In the genomic region with DNA sequence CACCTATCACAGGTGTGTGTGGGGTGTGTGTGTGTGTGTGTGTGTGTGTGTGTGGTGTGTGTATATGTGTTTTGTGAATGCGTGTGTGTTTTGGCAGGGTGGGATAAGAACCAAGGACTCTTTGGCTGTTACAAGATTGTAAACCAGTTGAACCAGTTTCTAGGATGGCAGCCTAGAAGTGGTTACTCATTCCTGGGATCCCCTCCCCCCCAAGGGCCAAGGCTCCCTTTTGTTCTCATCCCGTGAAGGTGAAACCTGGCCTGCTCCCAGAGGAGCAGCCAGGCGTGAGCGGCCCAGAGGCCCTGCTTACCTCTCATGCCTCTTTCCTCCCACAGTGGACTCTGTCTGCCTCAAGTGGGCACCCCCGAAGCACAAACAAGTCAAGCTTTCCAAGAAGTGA, we compare ENCODE assay signal across 15 mouse cellular contexts. TPM values are rescaled to one million over a fixed set of nuclear protein-coding genes. Genes with fewer than 3 reads are reported as not detected.
DNase-seq lines count a peak whose midpoint lies in the region; ATAC-seq and TF ChIP-seq lines count a peak whose summit lies in the region.
"Had no signal": no experiment of that assay in that cellular context is flagged by ENCODE, and none has a peak within 500 bp of the region (broad histone marks: within the 10 kb centered on the region; RNA-seq: fewer than 3 reads in every experiment).

No protein-coding gene starts in this region.

- H3K27me3 ChIP-seq in hindbrain, embryonic 10.5 days (ENCODE audit: insufficient read depth, poor library complexity, severe bottlenecking) = peaks cover 27% of the 10 kb centered on the region
- H3K27me3 ChIP-seq in hindbrain, embryonic 11.5 days (ENCODE audit: control insufficient read depth, insufficient read depth, low read length) = peaks cover 11% of the 10 kb centered on the region
- no peaks in the 10 kb centered on the region for H3K27me3 ChIP-seq in stomach, postnatal 0 days (ENCODE audit: control insufficient read depth, insufficient read depth, low read length)

- no peak for DNase-seq in hindbrain, embryonic 10.5 days (ENCODE audit: low spot score)
- no peak for DNase-seq in hindbrain, embryonic 11.5 days (ENCODE audit: low spot score)
- peak; percentile 85 for DNase-seq in kidney, adult 18-20 months
- DNase-seq in lung, adult 2 months = peak; percentile 72
- DNase-seq in stomach, postnatal 0 days (ENCODE audit: low spot score) = peak; percentile 94
- no peak for DNase-seq in spleen, postnatal 10 days (ENCODE audit: low spot score in 2 of 2)
- no peak for DNase-seq in frontal cortex, postnatal 36 days (ENCODE audit: low spot score in 2 of 2)
- no peak for DNase-seq in urinary bladder, adult 2 months (ENCODE audit: low spot score)
- DNase-seq: adrenal gland, postnatal 14 days; cerebellum, adult 18-20 months; gastrocnemius, postnatal 14 days; heart, postnatal 10 days; left cerebral cortex, postnatal 4 days had no signal

- peaks cover 72% of the 10 kb centered on the region for H3K36me3 ChIP-seq in hindbrain, embryonic 10.5 days
- H3K36me3 ChIP-seq in hindbrain, embryonic 11.5 days (ENCODE audit: control insufficient read depth, insufficient read depth, low read length) = no peaks in the 10 kb centered on the region
- peaks cover 3% of the 10 kb centered on the region; the same call in 1 of the 2 replicates for H3K36me3 ChIP-seq in stomach, postnatal 0 days (ENCODE audit: control insufficient read depth, insufficient read depth, low read length)

- TF ChIP-seq CTCF in lung, adult 2 months (IDR thresholded peaks at IDR 0.05; ENCODE audit: insufficient read depth, low read length) = no peak
- peak; percentile 9; the same call in 1 of the 2 replicates for TF ChIP-seq CTCF in stomach, postnatal 0 days (IDR thresholded peaks at IDR 0.05; ENCODE audit: low read depth)

- H3K9me3 ChIP-seq in hindbrain, embryonic 10.5 days = no peaks in the 10 kb centered on the region
- no peaks in the 10 kb centered on the region for H3K9me3 ChIP-seq in hindbrain, embryonic 11.5 days (ENCODE audit: control insufficient read depth, low read length)
- H3K9me3 ChIP-seq in stomach, postnatal 0 days (ENCODE audit: control insufficient read depth, low read length) = no peaks in the 10 kb centered on the region
- H3K9me3 ChIP-seq: forebrain, embryonic 12.5 days had no signal

- H3K9ac ChIP-seq in hindbrain, embryonic 11.5 days (ENCODE audit: low read depth, low read length) = no peak overlapping the region
- H3K9ac ChIP-seq in stomach, postnatal 0 days (ENCODE audit: low read length) = no peak overlapping the region
- H3K9ac ChIP-seq: forebrain, embryonic 12.5 days had no signal

- no peak for TF ChIP-seq EP300 in stomach, postnatal 0 days (optimal IDR thresholded peaks at IDR 0.05)

- TF ChIP-seq POLR2A in lung, adult 2 months (IDR thresholded peaks at IDR 0.05; ENCODE audit: borderline replicate concordance, extremely low read depth, low read depth, low read length) = peak; percentile 37; the same call in 1 of the 2 replicates

- H3K4me3 ChIP-seq in hindbrain, embryonic 10.5 days = 0 out of 2 replicates have a peak overlapping the region, but pooled peaks have one; percentile 7
- H3K4me3 ChIP-seq in hindbrain, embryonic 11.5 days (ENCODE audit: low read depth, low read length) = no peak overlapping the region
- no peak overlapping the region for H3K4me3 ChIP-seq in lung, adult 2 months (replicated peaks; ENCODE audit: extremely low read depth, low read depth, low read length)
- no peak overlapping the region for H3K4me3 ChIP-seq in stomach, postnatal 0 days (ENCODE audit: low read depth, low read length)
- H3K4me3 ChIP-seq: forebrain, embryonic 12.5 days; layer of hippocampus, adult 2 months had no signal

- H3K27ac ChIP-seq in hindbrain, embryonic 10.5 days = peak overlapping the region; percentile 25; the same call in 1 of the 2 replicates
- H3K27ac ChIP-seq in hindbrain, embryonic 11.5 days (ENCODE audit: low read depth, low read length) = no peak overlapping the region
- H3K27ac ChIP-seq in stomach, postnatal 0 days (replicated peaks) = peak overlapping the region; percentile 95
- H3K27ac ChIP-seq: forebrain, embryonic 12.5 days; layer of hippocampus, adult 2 months had no signal

- ATAC-seq in hindbrain, embryonic 11.5 days (ENCODE audit: low FRiP score) = no peak
- ATAC-seq in stomach, postnatal 0 days (ENCODE audit: low FRiP score, low TSS enrichment) = peak; percentile 75

- WGBS in hindbrain, embryonic 10.5 days = 69% methylated on average over 5 of the region's 5 CpGs
- WGBS in hindbrain, embryonic 11.5 days = 75% methylated on average over 5 of the region's 5 CpGs
- 74% methylated on average over 5 of the region's 5 CpGs for WGBS in lung, adult 2 months
- WGBS in stomach, postnatal 0 days = 54% methylated on average over 5 of the region's 5 CpGs

- H3K4me1 ChIP-seq in hindbrain, embryonic 10.5 days (replicated peaks) = peaks cover 20% of the 10 kb centered on the region
- H3K4me1 ChIP-seq in hindbrain, embryonic 11.5 days (replicated peaks; ENCODE audit: control insufficient read depth, insufficient read depth, low read length) = no peaks in the 10 kb centered on the region; the same call in 1 of the 2 replicates
- peaks cover 6% of the 10 kb centered on the region; the same call in 1 of the 2 replicates for H3K4me1 ChIP-seq in lung, adult 2 months (ENCODE audit: control insufficient read depth, insufficient read depth, low read length)
- no peaks in the 10 kb centered on the region for H3K4me1 ChIP-seq in stomach, postnatal 0 days (replicated peaks; ENCODE audit: control insufficient read depth, insufficient read depth)
- H3K4me1 ChIP-seq: forebrain, embryonic 12.5 days had no signal

- H3K4me2 ChIP-seq in hindbrain, embryonic 11.5 days (replicated peaks; ENCODE audit: low read depth, low read length) = no peak overlapping the region
- 0 out of 2 replicates have a peak overlapping the region, but pooled peaks have one; percentile 8 for H3K4me2 ChIP-seq in stomach, postnatal 0 days (replicated peaks; ENCODE audit: low read depth)
- H3K4me2 ChIP-seq: forebrain, embryonic 12.5 days had no signal

RNA-seq across cellular contexts. Expression of a gene that starts 4.7 kb away (rescaled TPM):
- polyA plus RNA-seq in hindbrain, embryonic 10.5 days (2016; fragmentation: Nextera tagmentation; extraction: Ambion mirVana) = 5.3 and 9.7 TPM in 2 replicates
- 3.4 and 4.9 TPM in 2 replicates for polyA plus RNA-seq in hindbrain, embryonic 11.5 days (2014; fragmentation: Nextera tagmentation; extraction: Ambion mirVana)
- polyA plus RNA-seq in lung, adult 2 months (2012; rRNA removed) = 157 and 158 TPM in 2 replicates
- 77.4 and 85.3 TPM in 2 replicates for polyA plus RNA-seq in stomach, postnatal 0 days (2015; fragmentation: Nextera tagmentation; extraction: Ambion mirVana)
- polyA plus RNA-seq in urinary bladder, adult 2 months (2012; rRNA removed) = 54.6 and 66.0 TPM in 2 replicates

RNA-seq across cellular contexts. Expression of a gene that starts 12.9 kb away (rescaled TPM):
- polyA plus RNA-seq in hindbrain, embryonic 10.5 days (2016; fragmentation: Nextera tagmentation; extraction: Ambion mirVana) = 50.4 TPM in 2 replicates
- polyA plus RNA-seq in hindbrain, embryonic 11.5 days (2014; fragmentation: Nextera tagmentation; extraction: Ambion mirVana) = 49.7 and 50.1 TPM in 2 replicates
- polyA plus RNA-seq in lung, adult 2 months (2012; rRNA removed) = 10.4 and 12.5 TPM in 2 replicates
- polyA plus RNA-seq in stomach, postnatal 0 days (2015; fragmentation: Nextera tagmentation; extraction: Ambion mirVana) = 15.1 and 16.6 TPM in 2 replicates
- polyA plus RNA-seq in urinary bladder, adult 2 months (2012; rRNA removed) = 27.2 and 31.9 TPM in 2 replicates

RNA-seq across cellular contexts. Expression of a gene that starts 21.3 kb away (rescaled TPM):
- 10.4 and 11.6 TPM in 2 replicates for polyA plus RNA-seq in hindbrain, embryonic 10.5 days (2016; fragmentation: Nextera tagmentation; extraction: Ambion mirVana)
- polyA plus RNA-seq in hindbrain, embryonic 11.5 days (2014; fragmentation: Nextera tagmentation; extraction: Ambion mirVana) = 8.5 and 11.0 TPM in 2 replicates
- 14.6 and 17.5 TPM in 2 replicates for polyA plus RNA-seq in lung, adult 2 months (2012; rRNA removed)
- 9.1 and 9.7 TPM in 2 replicates for polyA plus RNA-seq in stomach, postnatal 0 days (2015; fragmentation: Nextera tagmentation; extraction: Ambion mirVana)
- polyA plus RNA-seq in urinary bladder, adult 2 months (2012; rRNA removed) = 10.2 and 13.5 TPM in 2 replicates

RNA-seq across cellular contexts. Expression of a gene that starts 21.4 kb away (rescaled TPM):
- 115 and 123 TPM in 2 replicates for polyA plus RNA-seq in hindbrain, embryonic 10.5 days (2016; fragmentation: Nextera tagmentation; extraction: Ambion mirVana)
- polyA plus RNA-seq in hindbrain, embryonic 11.5 days (2014; fragmentation: Nextera tagmentation; extraction: Ambion mirVana) = 96.5 and 105 TPM in 2 replicates
- 72.7 and 94.7 TPM in 2 replicates for polyA plus RNA-seq in lung, adult 2 months (2012; rRNA removed)
- polyA plus RNA-seq in stomach, postnatal 0 days (2015; fragmentation: Nextera tagmentation; extraction: Ambion mirVana) = 102 and 106 TPM in 2 replicates
- polyA plus RNA-seq in urinary bladder, adult 2 months (2012; rRNA removed) = 71.8 and 76.9 TPM in 2 replicates

RNA-seq across cellular contexts. Expression of a gene that starts 29.8 kb away (rescaled TPM):
- 49.7 and 54.7 TPM in 2 replicates for polyA plus RNA-seq in hindbrain, embryonic 10.5 days (2016; fragmentation: Nextera tagmentation; extraction: Ambion mirVana)
- polyA plus RNA-seq in hindbrain, embryonic 11.5 days (2014; fragmentation: Nextera tagmentation; extraction: Ambion mirVana) = 48.0 and 53.9 TPM in 2 replicates
- polyA plus RNA-seq in lung, adult 2 months (2012; rRNA removed) = 176 and 201 TPM in 2 replicates
- 123 and 130 TPM in 2 replicates for polyA plus RNA-seq in stomach, postnatal 0 days (2015; fragmentation: Nextera tagmentation; extraction: Ambion mirVana)
- 204 and 211 TPM in 2 replicates for polyA plus RNA-seq in urinary bladder, adult 2 months (2012; rRNA removed)

Comparison
In these comparisons a context has a peak if more than half of its experiments do, and no peak if none do; other contexts are left out.
1. DNase-seq: peak in kidney, adult 18-20 months (single experiment), lung, adult 2 months (single experiment) and stomach, postnatal 0 days (single experiment); none in hindbrain, embryonic 10.5 days (single experiment), hindbrain, embryonic 11.5 days (single experiment), spleen, postnatal 10 days (0 of 2), frontal cortex, postnatal 36 days (0 of 2) and urinary bladder, adult 2 months (single experiment).